Mouse (Mus musculus): ENCODE data around the gene Cluap1.

DNA sequence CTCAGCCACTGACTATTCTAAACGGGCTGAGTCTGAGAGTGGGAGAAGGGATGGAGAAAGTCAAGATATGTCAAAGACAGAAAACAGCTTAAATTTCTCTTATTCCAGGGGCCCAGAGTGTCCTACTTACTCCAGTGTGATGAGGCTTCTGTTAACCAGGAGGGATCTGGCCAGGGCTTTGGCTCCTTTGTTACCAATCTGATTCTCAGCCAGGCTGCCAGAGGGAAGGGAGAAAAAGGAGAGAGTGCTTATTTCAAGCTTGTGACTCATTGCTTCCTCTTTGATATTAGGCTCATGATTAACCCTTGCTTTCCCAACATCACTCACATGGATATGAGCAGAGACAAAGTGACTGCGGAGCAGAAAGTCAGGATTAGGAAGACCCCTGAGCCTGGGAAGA lies 50.7 kb downstream of the Cluap1 start:
- TF ChIP-seq GATA1 (IDR thresholded peaks at IDR 0.05; ENCODE audit: borderline replicate concordance, low read length) (no peak), FLI1 (IDR thresholded peaks at IDR 0.05; ENCODE audit: low read length) (no peak)

Data from megakaryocyte, embryonic 14.5 days (primary cell).